8 mouse cellular contexts compared by ENCODE assay signal in genomic region chr1:181015558-181015957, GRCm38 (mm10). TPM values are rescaled to one million over a fixed set of nuclear protein-coding genes. Genes with fewer than 3 reads are reported as not detected.
A peak's percentile ranks its signal among the peaks of the same experiment; 100 is the strongest.
DNase-seq lines count a peak whose midpoint lies in the region; ATAC-seq lines count a peak whose summit lies in the region.
"Had no signal": no experiment of that assay in that cellular context is flagged by ENCODE, and none has a peak within 500 bp of the region (broad histone marks: within the 10 kb centered on the region; RNA-seq: fewer than 3 reads in every experiment).

No protein-coding gene starts in this region.

- H3K9me3 ChIP-seq in heart, embryonic 13.5 days = no peaks in the 10 kb centered on the region
- no peaks in the 10 kb centered on the region for H3K9me3 ChIP-seq in limb, embryonic 10.5 days (replicated peaks)
- no peaks in the 10 kb centered on the region for H3K9me3 ChIP-seq in forebrain, embryonic 10.5 days

- peak overlapping the region; percentile 97; the same call in 1 of the 2 replicates for H3K4me2 ChIP-seq in heart, embryonic 13.5 days

- no peaks in the 10 kb centered on the region for H3K36me3 ChIP-seq in heart, embryonic 13.5 days
- no peaks in the 10 kb centered on the region for H3K36me3 ChIP-seq in limb, embryonic 10.5 days
- no peaks in the 10 kb centered on the region for H3K36me3 ChIP-seq in forebrain, embryonic 10.5 days (replicated peaks)

- peak overlapping the region; percentile 79 for H3K27ac ChIP-seq in heart, embryonic 13.5 days (replicated peaks)
- H3K27ac ChIP-seq in limb, embryonic 10.5 days = peak overlapping the region; percentile 40
- no peak overlapping the region for H3K27ac ChIP-seq in forebrain, embryonic 10.5 days

- H3K4me1 ChIP-seq in heart, embryonic 13.5 days = peaks cover 26% of the 10 kb centered on the region
- peaks cover 31% of the 10 kb centered on the region for H3K4me1 ChIP-seq in limb, embryonic 10.5 days
- peaks cover 19% of the 10 kb centered on the region for H3K4me1 ChIP-seq in forebrain, embryonic 10.5 days

- H3K4me3 ChIP-seq in heart, embryonic 13.5 days = no peak overlapping the region
- no peak overlapping the region for H3K4me3 ChIP-seq in limb, embryonic 10.5 days
- no peak overlapping the region for H3K4me3 ChIP-seq in forebrain, embryonic 10.5 days

- no peak for ATAC-seq in heart, embryonic 13.5 days (ENCODE audit: extremely low read depth, insufficient number of reproducible peaks, low FRiP score, low TSS enrichment)

- H3K27me3 ChIP-seq in heart, embryonic 13.5 days (replicated peaks) = peaks cover 17% of the 10 kb centered on the region; the same call in 1 of the 2 replicates
- peaks cover 15% of the 10 kb centered on the region; the same call in 1 of the 2 replicates for H3K27me3 ChIP-seq in limb, embryonic 10.5 days (ENCODE audit: low read depth, poor library complexity, severe bottlenecking)
- H3K27me3 ChIP-seq in forebrain, embryonic 10.5 days (ENCODE audit: poor library complexity, severe bottlenecking) = peaks cover 47% of the 10 kb centered on the region

- H3K9ac ChIP-seq in heart, embryonic 13.5 days = no peak overlapping the region

- DNase-seq in urinary bladder, adult 2 months (ENCODE audit: low spot score) = peak; percentile 51
- no peak for DNase-seq in urinary bladder, postnatal 10 days (ENCODE audit: low spot score)
- DNase-seq in cerebellum, adult 8-10 months = peak; percentile 47
- DNase-seq in limb, embryonic 10.5 days (ENCODE audit: low spot score) = no peak
- peak; percentile 57 for DNase-seq in testis, postnatal 14 days (ENCODE audit: low spot score)
- DNase-seq in forebrain, embryonic 10.5 days (ENCODE audit: extremely low spot score, low spot score) = no peak

RNA-seq across cellular contexts. Expression of gene Ephx1, which starts 5.1 kb away (rescaled TPM):
- 159 and 184 TPM in 2 replicates for polyA plus RNA-seq in urinary bladder, adult 2 months (2012; rRNA removed)
- polyA plus RNA-seq in heart, embryonic 13.5 days (2015; fragmentation: Nextera tagmentation; extraction: Ambion mirVana) = 5.6 and 6.0 TPM in 2 replicates
- 0.87 and 1.4 TPM in 2 replicates for polyA plus RNA-seq in limb, embryonic 10.5 days (2016; fragmentation: Nextera tagmentation; extraction: Ambion mirVana)
- 0.47 and 0.77 TPM in 2 replicates for polyA plus RNA-seq in forebrain, embryonic 10.5 days (2016; fragmentation: Nextera tagmentation; extraction: Ambion mirVana)

RNA-seq across cellular contexts. Expression of gene 9130409I23Rik, which starts 35.5 kb away (rescaled TPM):
- polyA plus RNA-seq in urinary bladder, adult 2 months (2012; rRNA removed) = 0.28 and 0.33 TPM in 2 replicates
- not detected in 2 replicates for polyA plus RNA-seq in heart, embryonic 13.5 days (2015; fragmentation: Nextera tagmentation; extraction: Ambion mirVana)
- not detected in 2 replicates for polyA plus RNA-seq in limb, embryonic 10.5 days (2016; fragmentation: Nextera tagmentation; extraction: Ambion mirVana)
- not detected in 2 replicates for polyA plus RNA-seq in forebrain, embryonic 10.5 days (2016; fragmentation: Nextera tagmentation; extraction: Ambion mirVana)
- polyA plus RNA-seq: embryonic facial prominence, embryonic 11.5 days had no signal

Comparison
In these comparisons a context has a peak if more than half of its experiments do, and no peak if none do; other contexts are left out.
1. DNase-seq: peak in urinary bladder, adult 2 months (single experiment), cerebellum, adult 8-10 months (single experiment) and testis, postnatal 14 days (single experiment); none in urinary bladder, postnatal 10 days (single experiment), limb, embryonic 10.5 days (single experiment) and forebrain, embryonic 10.5 days (single experiment).
2. RNA of gene Ephx1, which starts 5.1 kb away (polyA plus RNA-seq): 159 to 184 TPM in urinary bladder, adult 2 months; 5.6 to 6.0 TPM in heart, embryonic 13.5 days, 0.87 to 1.4 TPM in limb, embryonic 10.5 days and 0.47 to 0.77 TPM in forebrain, embryonic 10.5 days; every median in the first group is over 10 times any median in the second.